Mouse (Mus musculus): ENCODE data around the gene Fam120b. TPM values are rescaled to one million over a fixed set of nuclear protein-coding genes. Genes with fewer than 3 reads are reported as not detected.
A peak's percentile ranks its signal among the peaks of the same experiment; 100 is the strongest.

The Fam120b gene
- polyA plus RNA-seq, 1 experiment from 2014 or later: 8.0 TPM

DNA sequence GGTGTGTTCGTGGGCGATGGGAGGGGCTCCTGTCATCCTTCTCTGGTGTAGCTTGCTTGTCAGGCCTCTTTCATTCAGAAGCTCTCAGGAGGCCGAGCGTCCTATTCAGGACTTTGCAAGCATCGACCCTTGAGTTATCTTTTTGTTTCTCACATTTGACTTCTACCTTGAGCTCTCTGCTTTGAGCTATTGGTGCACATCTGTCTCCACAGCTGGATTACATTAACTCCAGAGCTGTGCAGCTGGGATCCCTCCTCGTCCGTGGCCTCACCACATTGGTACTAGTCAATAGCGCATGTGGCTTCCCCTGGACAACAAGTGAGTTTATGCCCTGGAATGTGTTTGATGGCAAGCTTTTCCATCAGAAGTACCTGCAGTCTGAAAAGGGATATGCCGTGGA lies 26.7 kb downstream of the Fam120b start:
- 79% methylated on average over 9 of the region's 9 CpGs for WGBS (ENCODE audit: insufficient replicate concordance)
- Histone ChIP-seq H3K4me1 (ENCODE audit: control insufficient read depth, low read depth, low read length) (no peaks in the 10 kb centered on the region), H3K4me2 (ENCODE audit: low read depth, low read length) (no peak overlapping the region), H3K36me3 (ENCODE audit: control insufficient read depth, insufficient read depth) (peaks cover 19% of the 10 kb centered on the region), H3K9me3 (replicated peaks; ENCODE audit: control insufficient read depth, low read length) (no peaks in the 10 kb centered on the region), H3K9ac (ENCODE audit: low read depth, low read length) (no peak overlapping the region), H3K27me3 (ENCODE audit: control insufficient read depth, insufficient read depth, low read depth, low read length) (no peaks in the 10 kb centered on the region), H3K27ac (ENCODE audit: low read length) (no peak overlapping the region), H3K4me3 (ENCODE audit: low read depth, low read length) (no peak overlapping the region)
- ATAC-seq (ENCODE audit: low read depth): no peak

DNA sequence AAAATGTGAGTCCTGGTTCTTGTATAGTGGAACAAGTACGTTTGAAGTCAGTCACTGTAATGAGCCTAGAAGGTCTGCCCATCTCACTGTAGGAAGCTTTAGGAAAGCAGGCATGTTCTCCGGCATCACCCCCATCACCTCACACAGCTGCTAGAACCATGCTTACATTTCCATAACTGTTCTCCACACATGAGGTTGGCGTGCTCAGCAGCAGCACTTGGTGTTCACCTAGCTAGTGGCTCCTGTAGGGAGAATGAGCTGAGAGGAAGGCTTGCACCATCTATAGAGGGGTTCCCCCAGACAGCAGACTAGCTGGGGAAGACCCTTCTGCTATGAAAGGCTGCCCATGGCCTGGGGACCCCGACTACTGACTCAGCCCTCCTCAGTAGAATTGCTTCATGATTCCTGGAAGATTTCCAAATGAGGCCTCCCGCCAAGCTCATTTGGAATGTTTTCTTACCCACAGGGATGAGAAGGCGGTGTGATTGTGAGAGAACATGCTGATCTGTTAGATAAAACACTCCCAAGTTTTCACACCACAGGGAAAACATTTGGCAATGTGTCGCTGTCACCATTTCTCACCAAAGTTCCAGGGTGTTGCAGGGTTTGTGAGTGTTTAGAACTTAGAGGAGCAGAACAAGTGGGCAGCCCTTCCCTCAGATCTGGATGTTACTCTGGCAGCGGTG lies 27.2 kb downstream of the Fam120b start:
- no peaks in the 10 kb centered on the region for H3K27me3 ChIP-seq (ENCODE audit: control insufficient read depth, insufficient read depth, low read depth, low read length)
- H3K9ac ChIP-seq (ENCODE audit: low read depth, low read length): no peak overlapping the region
- H3K36me3 ChIP-seq (ENCODE audit: control insufficient read depth, insufficient read depth): peaks cover 18% of the 10 kb centered on the region
- H3K9me3 ChIP-seq (replicated peaks; ENCODE audit: control insufficient read depth, low read length): no peaks in the 10 kb centered on the region
- WGBS (ENCODE audit: insufficient replicate concordance): 66% methylated on average over 8 of the region's 8 CpGs
- H3K4me1 ChIP-seq (ENCODE audit: control insufficient read depth, low read depth, low read length): no peaks in the 10 kb centered on the region
- ATAC-seq (ENCODE audit: low read depth): no peak
- H3K4me2 ChIP-seq (ENCODE audit: low read depth, low read length): no peak overlapping the region
- no peak overlapping the region for H3K27ac ChIP-seq (ENCODE audit: low read length)
- no peak overlapping the region for H3K4me3 ChIP-seq (ENCODE audit: low read depth, low read length)

DNA sequence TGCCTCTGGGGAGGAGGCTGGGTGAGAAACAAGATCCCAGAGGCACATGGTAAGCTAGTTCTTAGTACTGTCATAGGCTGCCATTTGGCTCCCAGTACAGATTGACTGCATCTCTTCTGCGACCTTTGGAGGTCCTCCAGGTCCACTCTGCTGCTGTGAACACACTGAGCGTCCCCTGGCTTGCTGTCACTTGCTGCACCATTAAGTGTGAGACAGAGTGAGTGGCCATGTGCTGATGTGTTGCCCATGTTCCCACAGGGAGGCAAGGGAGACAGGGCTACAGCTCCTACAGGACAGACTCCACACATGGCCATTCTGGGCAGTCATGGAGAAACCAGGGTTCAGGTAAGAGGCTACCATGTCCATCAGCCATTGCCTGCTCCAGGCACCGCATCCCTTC lies 29.9 kb downstream of the Fam120b start:
- Histone ChIP-seq H3K9ac (ENCODE audit: low read depth, low read length) (no peak overlapping the region), H3K27me3 (ENCODE audit: control insufficient read depth, insufficient read depth, low read depth, low read length) (no peaks in the 10 kb centered on the region), H3K36me3 (ENCODE audit: control insufficient read depth, insufficient read depth) (peaks cover 18% of the 10 kb centered on the region), H3K4me2 (ENCODE audit: low read depth, low read length) (no peak overlapping the region), H3K4me1 (ENCODE audit: control insufficient read depth, low read depth, low read length) (peaks cover 5% of the 10 kb centered on the region), H3K9me3 (replicated peaks; ENCODE audit: control insufficient read depth, low read length) (no peaks in the 10 kb centered on the region), H3K27ac (ENCODE audit: low read length) (no peak overlapping the region), H3K4me3 (ENCODE audit: low read depth, low read length) (no peak overlapping the region)
- ATAC-seq (ENCODE audit: low read depth): no peak
- 72% methylated on average over 3 of the region's 3 CpGs for WGBS (ENCODE audit: insufficient replicate concordance)

DNA sequence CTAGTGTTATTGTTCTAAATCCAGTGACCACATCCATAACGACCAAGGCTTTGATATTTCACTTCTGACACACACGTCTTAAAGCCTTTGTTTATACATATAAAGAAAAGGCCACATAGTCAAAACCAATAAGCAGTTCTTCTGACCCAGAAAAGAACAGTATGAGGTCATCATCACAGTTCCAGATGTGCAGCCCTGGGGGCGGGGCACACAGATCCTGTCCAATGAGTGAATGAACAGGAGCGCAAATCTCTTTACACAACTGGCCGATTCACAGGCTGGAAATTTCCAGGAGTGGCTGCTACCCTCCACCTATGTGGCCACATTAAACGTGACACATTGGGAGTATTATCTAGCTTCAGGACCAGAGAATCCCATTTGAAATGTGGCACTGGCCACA lies 33.4 kb downstream of the Fam120b start:
- no peak for ATAC-seq (ENCODE audit: low read depth)
- Histone ChIP-seq H3K27me3 (ENCODE audit: control insufficient read depth, insufficient read depth, low read depth, low read length) (no peaks in the 10 kb centered on the region), H3K36me3 (ENCODE audit: control insufficient read depth, insufficient read depth) (peaks cover 7% of the 10 kb centered on the region), H3K4me1 (ENCODE audit: control insufficient read depth, low read depth, low read length) (peaks cover 7% of the 10 kb centered on the region), H3K9ac (ENCODE audit: low read depth, low read length) (no peak overlapping the region), H3K4me2 (ENCODE audit: low read depth, low read length) (no peak overlapping the region), H3K4me3 (ENCODE audit: low read depth, low read length) (no peak overlapping the region), H3K9me3 (replicated peaks; ENCODE audit: control insufficient read depth, low read length) (no peaks in the 10 kb centered on the region), H3K27ac (ENCODE audit: low read length) (no peak overlapping the region)
- 69% methylated on average over 6 of the region's 6 CpGs for WGBS (ENCODE audit: insufficient replicate concordance)

DNA sequence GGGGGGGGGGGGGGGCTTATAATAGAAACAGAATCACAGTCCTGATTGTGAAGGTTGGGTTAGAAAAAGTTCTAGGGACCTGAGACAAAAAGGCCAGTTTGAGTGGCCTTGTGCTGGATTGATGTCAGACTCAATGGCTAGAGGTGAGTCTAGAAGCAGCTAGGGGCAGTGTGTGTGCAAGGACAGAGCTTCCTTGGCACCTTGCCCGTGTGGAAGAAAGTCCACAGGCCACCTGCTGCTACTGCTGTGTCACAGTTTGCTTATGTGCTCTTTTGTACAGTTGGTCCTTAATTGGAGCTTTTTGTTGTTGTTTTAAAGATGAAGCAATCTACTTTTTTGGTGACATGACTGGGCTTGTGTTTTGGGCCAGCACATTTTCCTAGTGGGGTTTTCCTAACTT lies 33.9 kb downstream of the Fam120b start:
- 44% methylated on average over 1 of the region's 1 CpGs for WGBS (ENCODE audit: insufficient replicate concordance)
- no peaks in the 10 kb centered on the region for H3K9me3 ChIP-seq (replicated peaks; ENCODE audit: control insufficient read depth, low read length)
- peak; percentile 86 for ATAC-seq (ENCODE audit: low read depth)
- peaks cover 6% of the 10 kb centered on the region for H3K36me3 ChIP-seq (ENCODE audit: control insufficient read depth, insufficient read depth)
- peaks cover 7% of the 10 kb centered on the region for H3K4me1 ChIP-seq (ENCODE audit: control insufficient read depth, low read depth, low read length)
- H3K4me3 ChIP-seq (ENCODE audit: low read depth, low read length): no peak overlapping the region
- H3K9ac ChIP-seq (ENCODE audit: low read depth, low read length): no peak overlapping the region
- H3K4me2 ChIP-seq (ENCODE audit: low read depth, low read length): no peak overlapping the region
- H3K27me3 ChIP-seq (ENCODE audit: control insufficient read depth, insufficient read depth, low read depth, low read length): no peaks in the 10 kb centered on the region
- H3K27ac ChIP-seq (ENCODE audit: low read length): no peak overlapping the region

DNA sequence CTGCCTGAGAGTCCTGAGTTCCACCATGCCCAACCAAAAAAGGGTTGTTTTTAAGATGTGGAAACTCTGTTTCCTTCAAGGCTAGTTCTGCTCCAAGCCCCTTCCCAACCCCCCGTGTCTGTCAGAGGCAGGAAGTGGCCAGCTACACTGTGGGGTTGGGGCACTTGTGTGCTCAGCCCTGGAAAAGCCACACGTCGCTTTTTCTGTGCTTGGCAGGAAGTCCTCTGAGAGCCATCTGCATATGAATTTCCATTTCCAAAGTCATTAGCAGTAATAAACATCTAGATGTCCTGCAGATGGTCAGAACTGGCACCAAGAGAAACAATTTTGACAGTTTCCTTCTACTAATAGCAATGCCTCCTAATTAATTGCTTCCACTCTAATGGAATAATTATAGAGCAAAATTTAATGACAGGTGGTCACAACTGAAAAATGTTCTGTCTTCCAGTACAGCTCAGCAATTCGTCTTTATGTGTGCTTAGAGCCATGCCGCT lies 35.1 kb downstream of the Fam120b start:
- no peaks in the 10 kb centered on the region for H3K9me3 ChIP-seq (replicated peaks; ENCODE audit: control insufficient read depth, low read length)
- H3K4me1 ChIP-seq (ENCODE audit: control insufficient read depth, low read depth, low read length): peaks cover 7% of the 10 kb centered on the region
- 21% methylated on average over 5 of the region's 5 CpGs for WGBS (ENCODE audit: insufficient replicate concordance)
- no peak overlapping the region for H3K9ac ChIP-seq (ENCODE audit: low read depth, low read length)
- H3K27ac ChIP-seq (ENCODE audit: low read length): no peak overlapping the region; the same call in 1 of the 2 replicates
- ATAC-seq (ENCODE audit: low read depth): no peak
- no peaks in the 10 kb centered on the region for H3K27me3 ChIP-seq (ENCODE audit: control insufficient read depth, insufficient read depth, low read depth, low read length)
- H3K4me2 ChIP-seq (ENCODE audit: low read depth, low read length): no peak overlapping the region
- H3K4me3 ChIP-seq (ENCODE audit: low read depth, low read length): no peak overlapping the region
- H3K36me3 ChIP-seq (ENCODE audit: control insufficient read depth, insufficient read depth): peaks cover 3% of the 10 kb centered on the region

DNA sequence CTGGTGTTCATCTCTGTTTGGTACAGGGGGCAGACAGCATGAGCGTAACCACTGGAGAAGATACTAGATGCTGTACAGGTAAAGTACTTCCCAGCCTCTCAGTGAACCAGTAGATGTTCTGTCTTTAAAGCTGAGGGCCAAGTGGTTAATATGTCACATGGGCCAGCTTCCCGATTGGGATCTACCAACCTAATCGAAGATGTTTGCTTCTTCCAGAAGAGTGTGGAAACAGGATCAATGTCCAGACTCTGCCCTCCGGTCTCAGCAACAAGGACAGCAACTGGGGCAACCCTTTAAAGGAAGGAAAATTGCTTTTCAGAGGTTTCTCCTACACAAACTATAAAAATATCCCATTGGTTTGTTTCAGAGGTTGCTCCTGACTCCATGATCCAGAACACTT lies 35.5 kb downstream of the Fam120b start:
- peaks cover 7% of the 10 kb centered on the region for H3K4me1 ChIP-seq (ENCODE audit: control insufficient read depth, low read depth, low read length)
- 65% methylated on average over 4 of the region's 4 CpGs for WGBS (ENCODE audit: insufficient replicate concordance)
- H3K36me3 ChIP-seq (ENCODE audit: control insufficient read depth, insufficient read depth): peaks cover 3% of the 10 kb centered on the region
- no peaks in the 10 kb centered on the region for H3K27me3 ChIP-seq (ENCODE audit: control insufficient read depth, insufficient read depth, low read depth, low read length)
- H3K9ac ChIP-seq (ENCODE audit: low read depth, low read length): no peak overlapping the region
- no peak overlapping the region for H3K27ac ChIP-seq (ENCODE audit: low read length)
- H3K4me3 ChIP-seq (ENCODE audit: low read depth, low read length): no peak overlapping the region
- H3K9me3 ChIP-seq (replicated peaks; ENCODE audit: control insufficient read depth, low read length): no peaks in the 10 kb centered on the region
- no peak for ATAC-seq (ENCODE audit: low read depth)
- H3K4me2 ChIP-seq (ENCODE audit: low read depth, low read length): no peak overlapping the region

DNA sequence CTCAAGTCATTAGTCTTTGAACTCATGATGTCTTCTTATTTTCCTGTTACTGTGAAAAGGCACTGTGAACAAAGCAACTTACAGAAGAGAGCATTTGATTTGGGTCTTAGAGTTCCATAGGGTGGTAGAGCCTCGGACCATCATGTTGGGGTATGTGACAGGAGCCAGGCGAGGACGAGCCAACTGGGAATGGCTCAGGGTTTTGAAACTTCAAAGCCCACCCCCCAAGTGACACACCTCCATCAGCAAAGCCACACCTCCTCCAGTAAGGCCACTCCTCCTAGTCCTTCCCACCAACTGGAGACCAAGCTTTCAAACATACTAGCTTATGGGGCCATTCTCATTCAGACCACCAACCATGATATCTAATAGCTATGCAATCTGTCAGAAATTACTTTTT lies 36.0 kb downstream of the Fam120b start:
- no peak overlapping the region for H3K4me3 ChIP-seq (ENCODE audit: low read depth, low read length)
- H3K27ac ChIP-seq (ENCODE audit: low read length): no peak overlapping the region
- ATAC-seq (ENCODE audit: low read depth): no peak
- no peaks in the 10 kb centered on the region for H3K9me3 ChIP-seq (replicated peaks; ENCODE audit: control insufficient read depth, low read length)
- H3K4me1 ChIP-seq (ENCODE audit: control insufficient read depth, low read depth, low read length): peaks cover 7% of the 10 kb centered on the region
- H3K27me3 ChIP-seq (ENCODE audit: control insufficient read depth, insufficient read depth, low read depth, low read length): no peaks in the 10 kb centered on the region
- H3K9ac ChIP-seq (ENCODE audit: low read depth, low read length): no peak overlapping the region
- peaks cover 3% of the 10 kb centered on the region for H3K36me3 ChIP-seq (ENCODE audit: control insufficient read depth, insufficient read depth)
- 68% methylated on average over 3 of the region's 3 CpGs for WGBS (ENCODE audit: insufficient replicate concordance)
- no peak overlapping the region for H3K4me2 ChIP-seq (ENCODE audit: low read depth, low read length)

DNA sequence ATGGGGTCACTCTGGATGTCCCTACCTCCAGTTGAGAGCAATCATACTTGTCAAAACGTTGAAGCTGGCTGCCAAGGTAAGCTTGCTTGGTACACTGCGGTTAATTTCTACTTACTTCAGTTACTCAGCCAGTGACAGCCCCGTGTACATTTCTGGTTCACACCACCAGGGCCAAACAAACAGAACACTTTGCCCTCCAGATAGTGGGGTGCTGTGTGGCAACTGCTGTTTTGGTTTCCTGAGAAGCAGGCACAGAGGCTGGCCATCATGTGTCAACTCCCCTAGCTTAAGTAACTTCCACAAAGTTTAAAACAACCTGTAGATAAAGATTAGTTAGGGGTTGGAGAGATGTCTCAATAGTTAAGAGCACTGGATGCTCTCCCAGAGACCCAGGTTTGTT lies 38.7 kb downstream of the Fam120b start:
- no peak overlapping the region for H3K4me2 ChIP-seq (ENCODE audit: low read depth, low read length)
- 29% methylated on average over 3 of the region's 3 CpGs for WGBS (ENCODE audit: insufficient replicate concordance)
- no peaks in the 10 kb centered on the region for H3K9me3 ChIP-seq (replicated peaks; ENCODE audit: control insufficient read depth, low read length)
- peak; percentile 70 for ATAC-seq (ENCODE audit: low read depth)
- H3K36me3 ChIP-seq (ENCODE audit: control insufficient read depth, insufficient read depth): peaks cover 3% of the 10 kb centered on the region; the same call in 1 of the 2 replicates
- H3K4me3 ChIP-seq (ENCODE audit: low read depth, low read length): no peak overlapping the region
- H3K9ac ChIP-seq (ENCODE audit: low read depth, low read length): no peak overlapping the region
- peaks cover 7% of the 10 kb centered on the region for H3K4me1 ChIP-seq (ENCODE audit: control insufficient read depth, low read depth, low read length)
- H3K27me3 ChIP-seq (ENCODE audit: control insufficient read depth, insufficient read depth, low read depth, low read length): no peaks in the 10 kb centered on the region
- peak overlapping the region; percentile 62 for H3K27ac ChIP-seq (ENCODE audit: low read length)
